Mouse (Mus musculus) erythroblast, embryonic 14.5 days (primary cell): ENCODE data around the gene C1qtnf6. TPM values are rescaled to one million over a fixed set of nuclear protein-coding genes. Genes with fewer than 3 reads are reported as not detected.

Experiments
- H3K27me3 ChIP-seq: 2 replicates; pipeline ENCODE4 v1.6.1; 2012; ENCODE audit warnings: inconsistent platforms; ENCODE audit not compliant: control insufficient read depth
- H3K36me3 ChIP-seq: 2 replicates; pipeline ENCODE4 v1.6.1; 2012; ENCODE audit warnings: mild to moderate bottlenecking, inconsistent platforms; ENCODE audit not compliant: control insufficient read depth
- H3K4me1 ChIP-seq: 2 replicates; pipeline ENCODE4 v1.6.1; 2012; ENCODE audit warnings: inconsistent platforms; ENCODE audit not compliant: control insufficient read depth
- H3K4me3 ChIP-seq: replicated peaks from 2 replicates; pipeline ENCODE3; 2012; ENCODE audit warnings: moderate library complexity, mild to moderate bottlenecking, inconsistent platforms
- H3K9me3 ChIP-seq: 2 replicates; pipeline ENCODE4 v1.6.1; 2012; ENCODE audit warnings: low read length, inconsistent platforms, mixed read lengths; ENCODE audit not compliant: control insufficient read depth
- GATA1 ChIP-seq: IDR thresholded peaks from 2 replicates; pipeline ENCODE4 v1.6.1; 2012; ENCODE audit warnings: low read length, inconsistent platforms, mixed read lengths
- TAL1 ChIP-seq: IDR thresholded peaks from 3 replicates; pipeline ENCODE4 v1.6.1; 2012; ENCODE audit warnings: low read length, inconsistent platforms, mixed read lengths
- polyA plus RNA-seq: library from polyadenylated mRNA; stranded (reverse); fragments of >175 nt; gene quantifications from 2 replicates; pipeline ENCODE4 v1.2.3, GENCODE M21; 2012

C1qtnf6 gene
- polyA plus RNA-seq, 1 experiment = not detected

DNA sequence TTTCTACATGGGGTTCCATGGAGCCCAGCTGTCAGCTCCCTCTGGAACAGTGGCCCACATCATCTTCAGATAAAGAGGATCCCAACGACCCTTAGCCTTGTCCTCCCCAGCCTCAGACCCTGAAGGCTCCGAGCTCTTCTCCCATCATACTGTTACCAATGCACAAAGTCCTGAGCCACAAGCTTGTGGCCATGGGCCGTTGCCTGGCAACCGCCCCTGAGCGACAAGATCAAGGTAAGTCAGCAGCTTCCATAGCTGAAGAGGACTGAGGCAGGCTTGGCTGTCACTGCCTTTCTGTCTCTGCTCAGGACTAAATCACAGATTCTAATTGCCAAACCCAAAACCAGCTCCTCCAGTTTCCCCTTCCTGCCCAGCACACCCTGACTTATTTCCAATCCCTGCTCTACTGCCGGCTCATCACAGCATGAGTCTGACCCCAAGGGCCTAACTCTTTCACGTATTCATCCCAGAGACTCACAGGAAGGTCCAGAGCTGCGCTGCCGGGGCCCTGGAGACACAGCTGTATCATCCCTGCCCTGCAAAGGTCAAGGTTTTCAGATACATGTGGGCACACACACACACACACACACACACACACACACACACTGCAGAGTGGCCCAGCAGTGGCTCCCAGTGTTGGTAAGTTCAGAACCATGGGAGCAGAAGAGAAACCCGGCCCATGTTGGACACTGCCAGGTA, 4.7 kb upstream of the C1qtnf6 start:
- H3K4me1 ChIP-seq = peaks cover 4% of the 10 kb centered on the region
- H3K4me3 ChIP-seq = no peak overlapping the region
- TF ChIP-seq GATA1 (no peak), TAL1 (no peak)
- H3K27me3 ChIP-seq = peaks cover 4% of the 10 kb centered on the region; the same call in 1 of the 2 replicates
- no peaks in the 10 kb centered on the region for H3K9me3 ChIP-seq
- H3K36me3 ChIP-seq = no peaks in the 10 kb centered on the region

DNA sequence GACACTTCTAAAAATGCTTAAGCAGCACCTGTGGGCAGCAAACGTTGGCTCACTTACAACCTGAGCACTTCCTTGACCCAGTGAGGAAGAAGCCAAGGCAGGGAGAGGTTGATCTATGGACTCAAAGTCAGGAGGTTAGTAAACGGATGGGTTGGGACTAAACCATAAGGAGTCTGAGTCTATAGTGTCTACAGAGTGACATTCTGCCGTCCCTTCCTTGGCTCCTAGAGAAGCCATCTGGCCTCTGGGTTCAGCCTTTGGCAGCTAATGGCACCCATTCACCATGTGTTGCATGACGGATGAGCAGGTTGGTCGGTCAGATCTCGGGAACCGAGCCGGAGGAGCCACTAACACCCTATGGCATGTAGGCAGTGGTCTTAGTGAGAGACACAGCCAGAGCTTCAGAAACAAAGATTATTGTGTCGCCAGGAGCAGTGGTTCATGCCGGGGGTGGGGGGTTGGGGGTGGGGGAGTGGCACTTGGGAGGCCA, 2.2 kb upstream of the C1qtnf6 start:
- no peak overlapping the region for H3K4me3 ChIP-seq
- peaks cover 8% of the 10 kb centered on the region; the same call in 1 of the 2 replicates for H3K27me3 ChIP-seq
- H3K4me1 ChIP-seq = peaks cover 4% of the 10 kb centered on the region
- no peak for TF ChIP-seq TAL1
- no peak for TF ChIP-seq GATA1
- H3K36me3 ChIP-seq = no peaks in the 10 kb centered on the region
- H3K9me3 ChIP-seq = no peaks in the 10 kb centered on the region

DNA sequence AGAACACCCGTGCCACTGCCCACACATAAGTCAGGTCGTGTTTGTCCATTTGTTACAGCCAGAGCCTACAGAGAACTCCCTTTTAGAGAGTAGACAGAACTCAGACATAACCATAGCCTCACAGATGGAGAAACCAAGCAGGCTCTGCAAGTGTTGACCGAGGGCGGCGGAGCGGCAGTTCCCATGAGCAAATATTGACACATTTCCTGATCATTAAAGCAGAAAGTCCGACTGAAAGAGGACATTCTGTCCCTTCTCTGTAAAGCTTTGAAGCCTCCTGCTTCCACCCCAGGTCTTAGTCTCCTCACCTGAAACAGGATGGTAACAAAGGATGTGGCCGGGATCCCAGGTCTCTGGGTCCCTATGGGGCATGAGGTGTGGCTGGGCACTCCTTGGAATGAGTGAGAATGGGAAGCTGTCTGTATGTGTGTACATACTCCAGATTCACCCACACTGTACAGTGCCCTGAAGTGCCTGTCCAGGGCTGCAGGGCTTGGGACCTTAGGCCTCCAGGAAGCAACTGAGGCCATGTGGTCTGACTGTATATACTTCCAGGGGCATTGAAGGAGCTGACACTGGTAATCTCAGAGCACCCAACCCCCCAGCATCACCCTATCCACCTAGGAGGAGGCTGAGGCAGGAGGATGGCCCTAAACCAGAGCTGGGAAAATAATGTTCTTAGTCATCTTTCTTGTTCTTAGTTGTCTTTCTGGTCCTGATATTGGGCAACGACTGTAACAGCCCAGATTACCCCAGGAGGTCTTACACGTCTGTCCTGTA, 1.5 kb upstream of the C1qtnf6 start:
- Histone ChIP-seq H3K36me3 (no peaks in the 10 kb centered on the region), H3K9me3 (no peaks in the 10 kb centered on the region), H3K4me1 (peaks cover 4% of the 10 kb centered on the region), H3K27me3 (peaks cover 8% of the 10 kb centered on the region; the same call in 1 of the 2 replicates), H3K4me3 (no peak overlapping the region)
- no peak for TF ChIP-seq TAL1
- TF ChIP-seq GATA1 = no peak

DNA sequence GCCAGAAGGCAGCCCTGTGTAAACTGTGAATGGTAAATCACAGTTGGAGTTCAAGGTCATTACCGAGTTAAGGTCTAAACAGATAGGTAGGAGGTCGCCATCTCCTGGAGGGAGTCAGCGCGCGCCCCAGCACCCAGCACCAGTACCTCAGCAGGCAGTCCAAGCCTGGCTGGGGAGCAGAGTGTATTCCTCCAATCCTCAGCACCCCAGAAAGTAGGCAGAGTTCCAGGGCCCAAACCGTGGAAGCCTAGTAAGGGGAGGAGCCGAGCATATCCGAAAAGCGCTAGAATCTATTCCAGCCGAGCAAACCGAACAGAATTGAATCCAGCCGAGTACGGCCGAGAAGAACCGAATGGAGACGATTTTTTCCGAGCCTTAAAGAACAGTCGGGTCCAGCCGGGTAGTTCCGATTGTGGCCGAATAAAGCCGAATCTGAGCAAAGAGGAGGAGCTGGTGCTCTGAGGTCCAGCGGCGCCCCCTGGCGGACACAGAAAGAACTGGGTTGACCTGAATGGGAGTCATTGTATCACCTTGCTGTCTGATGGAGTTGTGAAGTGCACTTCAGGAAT, 769 bp upstream of the C1qtnf6 start:
- TF ChIP-seq GATA1 (no peak), TAL1 (no peak)
- H3K9me3 ChIP-seq = no peaks in the 10 kb centered on the region
- H3K4me1 ChIP-seq = peaks cover 4% of the 10 kb centered on the region
- peak overlapping the region; percentile 23 for H3K4me3 ChIP-seq
- H3K36me3 ChIP-seq = no peaks in the 10 kb centered on the region
- peaks cover 8% of the 10 kb centered on the region; the same call in 1 of the 2 replicates for H3K27me3 ChIP-seq

DNA sequence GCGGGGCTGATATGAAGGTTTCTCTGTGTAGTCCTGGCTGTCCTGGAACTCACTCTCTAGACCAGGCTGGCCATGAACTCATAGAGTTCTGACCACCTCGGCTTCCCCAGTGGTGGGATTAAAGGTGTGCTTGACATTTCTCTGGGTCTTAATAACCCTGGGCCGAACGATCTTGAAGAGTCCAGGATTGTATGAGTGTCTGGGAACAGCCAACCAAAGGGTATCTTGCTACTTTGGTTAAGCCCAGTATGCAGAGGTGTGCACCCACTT, 170 bp upstream of the C1qtnf6 start:
- no peak for TF ChIP-seq TAL1
- no peak for TF ChIP-seq GATA1
- Histone ChIP-seq H3K36me3 (no peaks in the 10 kb centered on the region), H3K9me3 (no peaks in the 10 kb centered on the region), H3K4me3 (no peak overlapping the region), H3K4me1 (peaks cover 4% of the 10 kb centered on the region), H3K27me3 (peaks cover 8% of the 10 kb centered on the region; the same call in 1 of the 2 replicates)

DNA sequence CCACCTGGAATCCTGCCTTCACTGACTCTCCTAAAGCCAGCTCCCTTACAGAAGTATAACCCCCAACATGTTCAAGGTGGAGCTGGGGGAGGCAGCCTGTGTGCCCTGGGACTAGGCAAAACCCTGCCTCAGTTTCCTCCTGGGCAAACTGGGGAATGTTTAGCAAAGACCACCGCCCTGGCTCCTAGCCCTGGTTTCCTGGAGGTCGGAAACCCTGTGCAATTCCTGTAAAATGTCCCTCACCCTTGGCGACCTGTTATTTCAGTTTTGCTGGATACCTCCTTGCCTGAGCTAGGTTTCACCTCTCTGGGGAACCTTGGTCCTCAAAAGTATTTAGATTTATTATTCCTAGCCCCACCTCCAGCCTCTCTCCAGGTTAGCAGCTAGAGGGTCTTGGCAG, 1.1 kb downstream of the C1qtnf6 start:
- H3K4me1 ChIP-seq = peaks cover 6% of the 10 kb centered on the region
- peaks cover 8% of the 10 kb centered on the region; the same call in 1 of the 2 replicates for H3K27me3 ChIP-seq
- TF ChIP-seq GATA1 = no peak
- TF ChIP-seq TAL1 = no peak
- no peak overlapping the region for H3K4me3 ChIP-seq
- no peaks in the 10 kb centered on the region for H3K36me3 ChIP-seq
- H3K9me3 ChIP-seq = no peaks in the 10 kb centered on the region

DNA sequence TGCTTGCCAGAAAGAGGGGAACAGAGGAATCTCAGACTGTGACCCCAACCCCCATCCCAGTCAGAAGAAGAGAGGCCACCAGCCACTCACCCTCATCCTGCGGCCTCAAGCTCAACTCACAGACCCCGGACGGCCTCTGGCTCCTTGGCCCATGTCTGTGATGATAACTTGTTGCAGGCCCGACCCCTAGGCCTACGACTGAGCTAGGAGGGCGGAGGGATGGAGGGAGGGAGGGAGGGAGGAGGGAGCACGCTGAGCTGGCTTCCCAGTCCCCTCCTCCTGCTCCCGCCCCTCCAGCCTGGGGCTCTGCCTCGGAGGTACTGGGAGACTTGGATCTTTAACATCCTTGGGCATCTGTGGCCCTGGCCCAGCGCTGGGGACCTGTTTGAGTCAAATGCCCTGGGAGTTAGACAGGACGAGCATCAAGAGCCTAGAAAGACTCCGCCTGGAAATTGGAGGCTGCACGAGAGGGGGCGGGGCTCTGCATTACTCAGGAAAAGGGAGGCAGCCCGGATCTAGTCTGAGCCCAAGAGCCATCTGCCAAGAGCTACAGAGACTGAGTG, 1.7 kb downstream of the C1qtnf6 start:
- H3K4me3 ChIP-seq = peak overlapping the region; percentile 24
- TF ChIP-seq GATA1 (no peak), TAL1 (no peak)
- H3K9me3 ChIP-seq = no peaks in the 10 kb centered on the region
- no peaks in the 10 kb centered on the region; the same call in 1 of the 2 replicates for H3K36me3 ChIP-seq
- peaks cover 6% of the 10 kb centered on the region for H3K4me1 ChIP-seq
- H3K27me3 ChIP-seq = peaks cover 8% of the 10 kb centered on the region; the same call in 1 of the 2 replicates

DNA sequence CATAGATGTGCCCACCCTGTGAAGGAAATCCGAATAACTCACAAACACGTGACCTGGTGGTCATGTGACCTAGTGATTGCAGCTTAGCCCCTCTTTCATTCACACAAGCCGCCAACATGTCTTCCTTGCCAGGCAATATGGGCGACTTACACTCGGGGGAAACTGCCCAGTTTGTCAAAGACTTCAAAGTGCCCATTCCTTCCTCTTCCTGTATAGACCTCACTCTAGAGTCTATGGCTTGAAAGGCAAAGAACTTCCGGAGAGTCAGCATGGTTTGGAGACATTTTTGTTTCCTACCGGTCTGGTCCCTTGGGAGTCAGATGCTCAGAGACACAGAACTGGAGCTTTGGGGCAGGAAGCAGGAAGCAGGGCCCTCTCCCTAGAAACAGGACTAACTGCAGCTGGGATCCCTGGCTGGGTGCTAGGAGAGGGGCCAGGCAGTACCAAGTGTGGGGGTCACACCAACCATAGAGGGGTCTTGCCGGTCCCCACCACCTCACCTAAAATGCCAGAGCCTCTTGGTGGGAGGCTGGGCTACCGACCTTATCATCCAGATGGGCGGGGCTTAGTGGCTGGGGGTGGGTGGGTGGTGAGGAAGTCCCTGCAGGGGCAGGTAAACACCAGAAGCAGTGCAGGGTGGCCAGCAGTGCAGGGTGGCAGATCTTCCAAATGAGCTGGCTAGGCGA, 2.3 kb downstream of the C1qtnf6 start:
- H3K4me1 ChIP-seq = peaks cover 6% of the 10 kb centered on the region
- H3K27me3 ChIP-seq = peaks cover 8% of the 10 kb centered on the region; the same call in 1 of the 2 replicates
- H3K4me3 ChIP-seq = peak overlapping the region; percentile 24
- H3K9me3 ChIP-seq = no peaks in the 10 kb centered on the region
- no peaks in the 10 kb centered on the region; the same call in 1 of the 2 replicates for H3K36me3 ChIP-seq
- TF ChIP-seq TAL1 = no peak
- TF ChIP-seq GATA1 = no peak
